Mouse (Mus musculus): Measurements from ENCODE around the gene Rbm34. TPM values are rescaled to one million over a fixed set of nuclear protein-coding genes. Genes with fewer than 3 reads are reported as not detected.

The Rbm34 gene
- polyA plus RNA-seq, 1 experiment from 2014 or later = 16.5 TPM

DNA sequence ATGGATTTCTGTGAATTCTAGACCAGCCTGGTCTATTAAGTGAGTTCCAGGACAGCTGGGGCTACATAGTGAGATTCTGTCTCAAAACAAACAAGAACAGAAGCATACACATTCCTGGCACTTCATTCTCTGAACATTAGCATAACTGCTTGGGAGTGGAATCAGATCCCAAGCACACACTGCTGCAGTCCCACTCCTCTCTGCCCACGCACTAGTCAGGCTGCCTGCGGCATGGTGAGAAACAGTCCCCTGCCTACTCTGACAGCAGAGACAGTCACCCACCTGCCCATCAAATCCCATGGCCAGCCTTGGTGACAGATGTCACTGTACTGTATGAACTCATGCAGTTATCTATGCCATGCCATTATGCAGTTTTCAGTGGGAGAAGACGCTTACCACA is 9.4 kb downstream of the Rbm34 start:
- Histone ChIP-seq H3K9ac (no peak overlapping the region), H3K4me1 (replicated peaks) (no peaks in the 10 kb centered on the region), H3K4me2 (no peak overlapping the region), H3K27me3 (no peaks in the 10 kb centered on the region), H3K27ac (no peak overlapping the region), H3K4me3 (replicated peaks) (no peak overlapping the region), H3K9me3 (replicated peaks) (no peaks in the 10 kb centered on the region), H3K36me3 (peaks cover 91% of the 10 kb centered on the region)
- DNase-seq (no peak), ATAC-seq (ENCODE audit: low read depth) (no peak)
- 81% methylated on average over 3 of the region's 3 CpGs for WGBS (ENCODE audit: insufficient replicate concordance)

GRCm38 (mm10) chr8:126951900-126952636 is 18.8 kb downstream of the Rbm34 start:
- Histone ChIP-seq H3K4me3 (replicated peaks) (no peak overlapping the region), H3K27me3 (no peaks in the 10 kb centered on the region), H3K36me3 (peaks cover 84% of the 10 kb centered on the region), H3K27ac (no peak overlapping the region), H3K4me1 (replicated peaks) (no peaks in the 10 kb centered on the region), H3K9me3 (replicated peaks) (no peaks in the 10 kb centered on the region), H3K9ac (no peak overlapping the region), H3K4me2 (no peak overlapping the region)
- DNase-seq = no peak
- WGBS (ENCODE audit: insufficient replicate concordance) = 83% methylated on average over 11 of the region's 11 CpGs
- no peak for ATAC-seq (ENCODE audit: low read depth)

- Histone ChIP-seq H3K27ac (no peak overlapping the region), H3K9ac (no peak overlapping the region), H3K27me3 (no peaks in the 10 kb centered on the region), H3K9me3 (replicated peaks) (no peaks in the 10 kb centered on the region), H3K4me1 (replicated peaks) (peaks cover 12% of the 10 kb centered on the region), H3K36me3 (peaks cover 60% of the 10 kb centered on the region), H3K4me3 (replicated peaks) (no peak overlapping the region), H3K4me2 (no peak overlapping the region)
- ATAC-seq (ENCODE audit: low read depth) = no peak
- DNase-seq = no peak
- WGBS (ENCODE audit: insufficient replicate concordance) = 69% methylated on average over 2 of the region's 2 CpGs
Measured at GRCm38 (mm10) chr8:126949527-126949926, 21.3 kb downstream of the Rbm34 start.

- H3K36me3 ChIP-seq = peaks cover 49% of the 10 kb centered on the region
- H3K9ac ChIP-seq = no peak overlapping the region
- DNase-seq (no peak), ATAC-seq (ENCODE audit: low read depth) (no peak)
- H3K9me3 ChIP-seq (replicated peaks) = no peaks in the 10 kb centered on the region
- H3K27ac ChIP-seq = 0 out of 2 replicates have a peak overlapping the region, but pooled peaks have one; percentile 63
- H3K4me2 ChIP-seq = peak overlapping the region; percentile 90
- H3K4me3 ChIP-seq (replicated peaks) = peak overlapping the region; percentile 91; the same call in 1 of the 2 replicates
- 81% methylated on average over 7 of the region's 7 CpGs for WGBS (ENCODE audit: insufficient replicate concordance)
- H3K27me3 ChIP-seq = no peaks in the 10 kb centered on the region
- H3K4me1 ChIP-seq (replicated peaks) = peaks cover 40% of the 10 kb centered on the region
Measured at GRCm38 (mm10) chr8:126946444-126946843, 24.4 kb downstream of the Rbm34 start.

GRCm38 (mm10) chr8:126945730-126946163 is 25.1 kb downstream of the Rbm34 start, which contains the start of gene Tomm20:
Gene Tomm20 (minus strand): TSS chr8:126945844.
- Histone ChIP-seq H3K9me3 (replicated peaks) (no peaks in the 10 kb centered on the region), H3K27ac (peak within 1 kb of the TSS; percentile 81), H3K4me2 (peak within 1 kb of the TSS; percentile 90), H3K4me1 (replicated peaks) (peaks cover 43% of the 10 kb centered on the region), H3K27me3 (no peaks in the 10 kb centered on the region), H3K9ac (peak within 1 kb of the TSS; percentile 94), H3K4me3 (replicated peaks) (peak within 1 kb of the TSS; percentile 91), H3K36me3 (peaks cover 45% of the 10 kb centered on the region)
- WGBS (ENCODE audit: insufficient replicate concordance) = under 1% methylated on average over 48 of the region's 48 CpGs
- DNase-seq (peak; percentile 90), ATAC-seq (ENCODE audit: low read depth) (peak; percentile 88)

DNA sequence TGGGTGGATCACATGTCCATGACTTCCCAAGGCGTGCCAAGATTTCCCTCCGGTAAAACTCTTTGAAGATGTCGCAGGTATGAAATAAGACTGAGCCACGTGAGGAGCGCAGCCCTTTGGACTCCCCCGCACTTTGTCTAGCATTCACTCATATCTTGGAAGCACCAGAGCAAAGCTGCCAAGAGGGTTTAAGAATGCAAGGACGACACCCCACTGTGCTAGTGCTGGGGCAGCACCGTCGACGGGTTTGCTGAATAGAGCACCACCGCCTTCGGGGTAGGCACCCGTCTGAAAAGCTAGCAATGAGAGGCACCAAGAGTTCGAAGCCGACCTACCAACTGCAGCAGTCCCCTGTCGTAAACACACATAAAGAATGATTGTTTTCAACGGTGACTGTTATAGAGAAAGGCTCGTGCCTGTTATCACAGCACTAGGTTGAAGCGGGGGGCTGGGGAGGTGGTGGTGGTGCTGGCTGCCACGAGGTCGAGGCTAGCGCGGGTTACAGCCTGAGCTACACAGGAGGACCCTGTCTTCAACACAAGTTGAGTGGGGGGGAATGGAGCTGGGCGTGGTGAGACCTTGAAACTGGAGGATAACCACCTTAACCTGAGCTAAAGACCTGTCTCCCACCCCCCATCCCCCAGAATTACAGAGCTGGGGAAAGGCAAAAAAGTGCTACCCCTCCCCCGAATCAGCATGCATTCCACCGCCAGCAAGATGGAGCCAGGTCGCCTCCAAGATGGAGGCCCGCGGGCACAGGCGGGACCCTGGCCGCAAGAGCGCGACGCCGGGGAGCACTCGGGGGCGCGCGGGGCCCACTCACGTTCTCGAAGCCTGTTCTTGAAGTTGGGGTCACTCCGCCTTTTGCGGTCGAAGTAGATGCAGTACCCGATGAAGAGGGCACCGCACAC is 25.8 kb downstream of the Rbm34 start:
- peak; percentile 22 for DNase-seq
- peak overlapping the region; percentile 90 for H3K4me2 ChIP-seq
- H3K4me3 ChIP-seq (replicated peaks) = peak overlapping the region; percentile 91
- peak overlapping the region; percentile 94 for H3K9ac ChIP-seq
- H3K4me1 ChIP-seq (replicated peaks) = peaks cover 43% of the 10 kb centered on the region
- H3K27ac ChIP-seq = peak overlapping the region; percentile 81
- WGBS (ENCODE audit: insufficient replicate concordance) = under 1% methylated on average over 46 of the region's 46 CpGs
- ATAC-seq (ENCODE audit: low read depth) = peak; percentile 61
- no peaks in the 10 kb centered on the region for H3K27me3 ChIP-seq
- H3K9me3 ChIP-seq (replicated peaks) = no peaks in the 10 kb centered on the region
- H3K36me3 ChIP-seq = peaks cover 43% of the 10 kb centered on the region

- Histone ChIP-seq H3K36me3 (peaks cover 45% of the 10 kb centered on the region), H3K9me3 (replicated peaks) (no peaks in the 10 kb centered on the region), H3K4me1 (replicated peaks) (peaks cover 43% of the 10 kb centered on the region), H3K27ac (no peak overlapping the region), H3K4me2 (peak overlapping the region; percentile 90), H3K4me3 (replicated peaks) (peak overlapping the region; percentile 91), H3K27me3 (no peaks in the 10 kb centered on the region), H3K9ac (peak overlapping the region; percentile 94)
- WGBS (ENCODE audit: insufficient replicate concordance) = 42% methylated on average over 7 of the region's 7 CpGs
- DNase-seq (no peak), ATAC-seq (ENCODE audit: low read depth) (no peak)
Measured at GRCm38 (mm10) chr8:126943565-126943964, 27.3 kb downstream of the Rbm34 start.

DNA sequence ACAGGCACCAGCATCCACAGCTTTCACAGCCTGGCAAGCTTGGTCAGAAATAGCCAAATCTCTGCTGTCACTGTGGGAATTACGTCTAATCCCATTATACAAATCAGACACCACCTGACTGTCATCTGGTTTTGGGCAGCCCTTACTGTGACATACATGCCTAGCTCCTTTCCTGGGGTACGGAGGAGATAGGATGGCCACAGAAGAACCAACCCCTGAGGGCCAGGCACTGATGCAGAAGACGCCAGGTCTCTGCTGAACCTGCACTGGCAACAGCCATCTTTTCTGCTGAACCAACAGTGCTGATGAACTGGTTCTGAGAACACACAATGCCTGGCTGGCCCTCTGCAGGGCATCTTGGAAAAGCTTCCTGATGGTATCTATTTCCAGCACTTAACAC is 33.5 kb downstream of the Rbm34 start:
- no peak overlapping the region for H3K4me2 ChIP-seq
- no peaks in the 10 kb centered on the region for H3K9me3 ChIP-seq (replicated peaks)
- peaks cover 80% of the 10 kb centered on the region for H3K36me3 ChIP-seq
- H3K27ac ChIP-seq = no peak overlapping the region
- DNase-seq = no peak
- peaks cover 30% of the 10 kb centered on the region for H3K4me1 ChIP-seq (replicated peaks)
- no peak overlapping the region for H3K9ac ChIP-seq
- H3K27me3 ChIP-seq = no peaks in the 10 kb centered on the region
- no peak for ATAC-seq (ENCODE audit: low read depth)
- WGBS (ENCODE audit: insufficient replicate concordance) = 86% methylated on average over 3 of the region's 3 CpGs
- no peak overlapping the region for H3K4me3 ChIP-seq (replicated peaks)

DNA sequence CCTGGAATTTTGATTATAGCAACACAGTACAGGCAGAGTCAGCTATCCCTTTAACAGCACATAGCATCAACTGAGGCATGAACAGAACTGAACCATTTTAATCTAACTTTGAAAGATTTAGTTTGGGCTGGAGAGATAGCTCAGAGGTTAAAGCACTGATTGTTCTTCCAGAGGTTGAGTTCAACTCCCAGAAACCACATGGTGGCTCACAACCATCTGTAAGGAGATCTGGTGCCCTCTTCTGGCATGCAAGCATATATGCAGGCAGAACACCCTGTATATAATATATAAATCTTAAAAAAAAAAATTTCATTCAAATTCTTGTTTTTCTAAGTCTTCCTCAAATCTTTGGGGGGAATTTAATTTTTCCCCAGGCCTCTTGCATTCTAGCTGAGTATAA is 34.9 kb downstream of the Rbm34 start:
- DNase-seq = no peak
- H3K36me3 ChIP-seq = peaks cover 88% of the 10 kb centered on the region

GRCm38 (mm10) chr8:126935387-126935786 is 35.5 kb downstream of the Rbm34 start:
- no peak overlapping the region for H3K4me3 ChIP-seq (replicated peaks)
- no peaks in the 10 kb centered on the region for H3K9me3 ChIP-seq (replicated peaks)
- ATAC-seq (ENCODE audit: low read depth) (no peak), DNase-seq (no peak)
- H3K36me3 ChIP-seq = peaks cover 90% of the 10 kb centered on the region
- peaks cover 33% of the 10 kb centered on the region for H3K4me1 ChIP-seq (replicated peaks)
- no peak overlapping the region for H3K9ac ChIP-seq
- H3K4me2 ChIP-seq = no peak overlapping the region
- H3K27me3 ChIP-seq = no peaks in the 10 kb centered on the region
- 91% methylated on average over 2 of the region's 2 CpGs for WGBS (ENCODE audit: insufficient replicate concordance)
- H3K27ac ChIP-seq = no peak overlapping the region

More for the DNA sequence above, 34.9 kb downstream of the Rbm34 start:
- ATAC-seq (ENCODE audit: low read depth) = no peak
- no peak overlapping the region for H3K4me2 ChIP-seq
- H3K27me3 ChIP-seq = no peaks in the 10 kb centered on the region
- H3K9ac ChIP-seq = no peak overlapping the region
- no peaks in the 10 kb centered on the region for H3K9me3 ChIP-seq (replicated peaks)
- H3K4me1 ChIP-seq (replicated peaks) = peaks cover 32% of the 10 kb centered on the region
- H3K27ac ChIP-seq = no peak overlapping the region
- no peak overlapping the region for H3K4me3 ChIP-seq (replicated peaks)

DNA sequence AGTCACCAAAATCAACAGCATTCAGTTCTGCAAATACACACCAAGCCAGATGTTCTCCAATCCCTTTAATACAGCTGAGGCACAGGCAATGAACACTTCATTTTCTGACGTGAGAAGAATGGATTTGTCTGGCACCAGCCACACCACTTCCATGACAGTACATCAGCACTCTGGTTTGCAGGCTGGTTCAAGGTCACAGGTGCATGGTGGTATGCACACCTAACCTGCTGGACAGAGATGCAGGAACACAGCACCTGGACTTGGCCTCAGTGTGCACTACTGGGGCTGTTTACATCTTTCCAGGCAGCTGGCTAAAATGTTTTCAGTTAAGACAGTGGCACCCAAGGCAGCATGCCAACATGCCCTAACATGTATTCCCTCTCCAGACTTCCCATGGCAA is 38.2 kb downstream of the Rbm34 start:
- H3K36me3 ChIP-seq = peaks cover 78% of the 10 kb centered on the region
- peak overlapping the region; percentile 58 for H3K27ac ChIP-seq
- DNase-seq (no peak), ATAC-seq (ENCODE audit: low read depth) (no peak)
- WGBS (ENCODE audit: insufficient replicate concordance) = 61% methylated on average over 1 of the region's 1 CpGs
- no peak overlapping the region for H3K9ac ChIP-seq
- peaks cover 55% of the 10 kb centered on the region for H3K4me1 ChIP-seq (replicated peaks)
- no peak overlapping the region for H3K4me2 ChIP-seq
- no peaks in the 10 kb centered on the region for H3K27me3 ChIP-seq
- no peak overlapping the region for H3K4me3 ChIP-seq (replicated peaks)
- H3K9me3 ChIP-seq (replicated peaks) = no peaks in the 10 kb centered on the region
